Mouse (Mus musculus): ENCODE measurements at regions not wholly inside any gene's neighbourhood (a gene's known extent, or its start where the extent isn't known, plus 50 kb on each side); places are given as distances from the start of the nearest gene placed in this dataset.
"Not testable (repeated sequence)": the region's sequence is repeated elsewhere in the genome, so short reads cannot be mapped to it uniquely, and the experiment has no call there.

- no peak for DNase-seq (ENCODE audit: low spot score in 2 of 2)
Measured at GRCm38 (mm10) chr6:107010785-107011184, 210.9 kb upstream of the Crbn start.

- no peak for DNase-seq (ENCODE audit: low spot score in 2 of 2)
Measured at GRCm38 (mm10) chr6:107012938-107013511, 213.1 kb upstream of the Crbn start.

- no peak for DNase-seq (ENCODE audit: low spot score in 2 of 2)
Measured at GRCm38 (mm10) chr6:107019126-107019525, 219.2 kb upstream of the Crbn start.

GRCm38 (mm10) chr6:107045177-107045576 lies 245.3 kb upstream of the Crbn start:
- DNase-seq (ENCODE audit: low spot score in 2 of 2), result no peak

- DNase-seq (ENCODE audit: low spot score in 2 of 2), result no peak
Measured at GRCm38 (mm10) chr6:107051604-107052003, 251.7 kb upstream of the Crbn start.

GRCm38 (mm10) chr6:107052180-107052579 lies 252.3 kb upstream of the Crbn start:
- DNase-seq (ENCODE audit: low spot score in 2 of 2), result no peak

GRCm38 (mm10) chr6:107059001-107059765 lies 259.3 kb upstream of the Crbn start:
- DNase-seq (ENCODE audit: low spot score in 2 of 2), result no peak

- DNase-seq (ENCODE audit: low spot score in 2 of 2), result no peak
Measured at GRCm38 (mm10) chr6:107062886-107063565, 263.1 kb upstream of the Crbn start.

- no peak for DNase-seq (ENCODE audit: low spot score in 2 of 2)
Measured at GRCm38 (mm10) chr6:107070441-107070840, 270.6 kb upstream of the Crbn start.

GRCm38 (mm10) chr6:107092600-107092999 lies 292.7 kb upstream of the Crbn start:
- DNase-seq (ENCODE audit: low spot score in 2 of 2), result no peak

GRCm38 (mm10) chr6:107128716-107129115 lies 328.8 kb upstream of the Crbn start:
- DNase-seq (ENCODE audit: low spot score in 2 of 2), result no peak

- no peak for DNase-seq (ENCODE audit: low spot score in 2 of 2)
Measured at GRCm38 (mm10) chr6:107167736-107168491, 361.7 kb upstream of the Lrrn1 start.

- DNase-seq (ENCODE audit: low spot score in 2 of 2), result no peak
Measured at GRCm38 (mm10) chr6:107218309-107218708, 311.3 kb upstream of the Lrrn1 start.

- no peak for DNase-seq (ENCODE audit: low spot score in 2 of 2)
Measured at GRCm38 (mm10) chr6:107218721-107219120, 310.8 kb upstream of the Lrrn1 start.

GRCm38 (mm10) chr6:107222602-107223001 lies 307.0 kb upstream of the Lrrn1 start:
- no peak for DNase-seq (ENCODE audit: low spot score in 2 of 2)

- DNase-seq (ENCODE audit: low spot score in 2 of 2), result not testable (repeated sequence)
Measured at GRCm38 (mm10) chr6:107229843-107230242, 299.7 kb upstream of the Lrrn1 start.

GRCm38 (mm10) chr6:107237692-107238091 lies 291.9 kb upstream of the Lrrn1 start:
- DNase-seq (ENCODE audit: low spot score in 2 of 2), result no peak

- no peak for DNase-seq (ENCODE audit: low spot score in 2 of 2)
Measured at GRCm38 (mm10) chr6:107243981-107244380, 285.6 kb upstream of the Lrrn1 start.

- no peak for DNase-seq (ENCODE audit: low spot score in 2 of 2)
Measured at GRCm38 (mm10) chr6:107280348-107280747, 249.2 kb upstream of the Lrrn1 start.

- no peak for DNase-seq (ENCODE audit: low spot score in 2 of 2)
Measured at GRCm38 (mm10) chr6:107290850-107291249, 238.7 kb upstream of the Lrrn1 start.

GRCm38 (mm10) chr6:107303676-107304369 lies 225.7 kb upstream of the Lrrn1 start:
- DNase-seq (ENCODE audit: low spot score in 2 of 2), result no peak

- no peak for DNase-seq (ENCODE audit: low spot score in 2 of 2)
Measured at GRCm38 (mm10) chr6:107319565-107319964, 210.0 kb upstream of the Lrrn1 start.
